Mouse (Mus musculus) NIH3T3 (cell line): ENCODE data around the gene Mrpl54.

Experiments used
- DNase-seq: peaks from one replicate; pipeline ENCODE4 v3.0.0-alpha.2; 2012; ENCODE audit warnings: low read depth

Gene Mrpl54

DNA sequence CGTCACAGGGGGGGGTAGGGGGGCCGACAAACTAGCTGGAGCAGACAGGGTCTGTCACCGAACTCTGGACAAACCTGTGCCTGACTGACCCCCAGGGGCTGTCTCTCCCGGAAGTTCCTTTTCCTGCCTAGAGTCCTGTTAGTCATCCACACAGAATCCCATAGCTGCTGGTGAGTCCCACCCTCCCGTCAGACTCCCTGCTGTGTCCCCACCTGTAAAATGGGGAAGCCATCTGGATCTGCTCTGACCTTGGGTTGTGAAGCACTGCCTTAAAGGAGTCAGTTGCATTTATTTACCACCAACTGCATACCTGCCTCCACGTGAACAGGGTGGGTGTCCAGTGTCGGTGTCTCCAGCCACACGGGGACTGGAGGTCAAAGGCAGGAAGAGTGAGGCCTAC lies 27.7 kb upstream of the Mrpl54 start:
- DNase-seq, result no peak

DNA sequence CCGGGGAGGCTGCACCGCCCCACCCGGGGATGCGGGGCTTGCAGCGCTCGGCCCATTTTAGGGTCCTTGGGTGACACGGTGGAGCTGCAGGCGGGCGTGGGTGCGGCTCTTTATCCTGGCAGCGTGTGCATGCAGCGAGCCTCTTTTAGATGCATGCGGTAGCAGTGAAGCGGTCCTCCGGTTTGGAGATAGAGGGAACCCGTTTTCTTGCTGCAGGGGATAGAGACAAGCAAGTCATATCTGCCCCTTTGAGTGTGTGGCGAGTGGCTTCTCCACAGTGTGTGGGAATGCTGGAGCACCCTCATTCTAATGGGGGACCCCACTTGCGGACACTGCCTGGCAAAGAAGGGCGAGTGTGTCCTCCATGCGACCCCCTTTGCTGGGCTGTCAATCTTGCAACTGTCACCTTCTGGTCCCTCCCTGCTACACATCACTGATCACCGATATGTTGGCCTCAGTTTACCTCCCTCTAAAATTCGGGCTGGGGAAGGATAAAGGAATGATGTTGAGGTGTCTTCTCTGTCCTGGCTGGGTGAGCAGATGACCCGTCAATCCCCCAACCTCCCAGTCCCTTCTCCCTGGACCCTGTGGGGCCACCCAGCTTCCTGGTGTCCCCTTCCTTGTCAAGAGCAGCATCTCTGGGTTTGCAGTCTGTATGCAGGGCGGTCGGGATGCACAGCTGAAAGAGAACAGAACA lies 26.7 kb upstream of the Mrpl54 start:
- DNase-seq, result no peak

DNA sequence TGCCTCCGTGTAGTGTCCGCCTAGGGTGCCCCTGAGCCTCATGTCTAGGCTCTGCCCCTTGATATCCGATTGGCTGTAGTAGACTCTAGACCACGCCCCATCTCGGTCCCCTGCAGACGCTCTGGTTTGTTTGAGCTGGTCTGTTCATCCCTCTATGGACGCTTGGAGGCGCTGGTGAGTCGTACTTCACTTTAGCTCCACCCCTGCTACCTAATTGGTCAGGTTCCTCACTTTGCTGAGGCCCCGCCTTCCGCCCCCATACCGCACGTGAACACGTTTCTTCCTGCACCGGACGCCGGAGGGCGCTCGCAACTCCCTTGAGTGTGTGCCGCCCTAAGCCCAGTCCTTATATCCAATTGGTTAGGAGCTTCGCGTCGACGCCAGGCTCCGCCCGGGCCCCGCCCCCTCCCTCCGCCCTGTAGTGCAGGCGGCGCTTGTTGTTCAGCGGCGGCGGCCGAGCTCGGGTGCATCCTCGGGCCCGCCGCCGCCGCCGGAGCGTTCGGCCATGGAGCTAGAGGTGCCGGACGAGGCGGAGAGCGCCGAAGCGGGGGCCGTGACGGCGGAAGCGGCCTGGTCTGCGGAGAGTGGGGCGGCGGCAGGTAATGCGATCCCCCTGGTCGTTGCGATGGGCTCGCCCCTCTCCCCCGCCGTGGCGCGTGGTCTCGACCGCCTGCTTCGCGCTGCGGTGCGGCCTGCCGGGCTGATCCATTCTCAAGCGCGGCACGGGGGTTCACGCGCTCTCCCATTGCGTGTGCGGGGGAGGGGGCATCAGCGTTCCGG lies 26.0 kb upstream of the Mrpl54 start, which contains the start of gene Pip5k1c:
Pip5k1c (plus strand) TSS at position 410 of the 780 bp plus-strand sequence.
- DNase-seq, result peak; percentile 100

DNA sequence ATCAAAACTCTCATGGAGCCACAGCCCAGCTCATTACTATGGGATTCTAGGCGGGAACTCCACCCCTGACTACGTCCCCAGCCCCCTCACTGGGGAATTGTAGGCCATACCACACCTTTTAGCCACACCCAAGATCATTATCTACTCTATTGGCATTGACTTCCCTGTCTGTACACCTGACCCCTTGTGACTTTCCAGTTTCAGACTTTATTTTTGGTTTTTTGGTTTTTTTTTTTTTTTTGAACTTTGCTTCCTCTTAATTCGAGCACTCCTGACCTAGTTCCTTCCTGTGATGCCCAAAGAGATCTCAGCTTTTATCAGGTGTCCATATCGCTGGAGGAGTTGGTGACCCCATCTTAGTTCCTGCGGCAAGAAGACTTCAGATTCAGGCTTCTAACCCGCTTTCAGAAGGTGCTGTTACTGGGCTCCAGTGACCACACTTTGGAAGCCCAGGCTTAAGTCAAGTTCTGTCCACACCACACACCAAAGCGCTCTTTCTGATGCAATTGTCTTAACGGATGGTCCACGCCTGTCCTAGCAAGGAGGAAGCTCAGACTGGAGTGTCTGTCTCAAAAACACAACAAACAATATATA lies 24.9 kb upstream of the Mrpl54 start, which contains the start of gene Tjp3:
Tjp3 (minus strand) TSS at position 71 of the 594 bp plus-strand sequence.
- DNase-seq, result no peak

DNA sequence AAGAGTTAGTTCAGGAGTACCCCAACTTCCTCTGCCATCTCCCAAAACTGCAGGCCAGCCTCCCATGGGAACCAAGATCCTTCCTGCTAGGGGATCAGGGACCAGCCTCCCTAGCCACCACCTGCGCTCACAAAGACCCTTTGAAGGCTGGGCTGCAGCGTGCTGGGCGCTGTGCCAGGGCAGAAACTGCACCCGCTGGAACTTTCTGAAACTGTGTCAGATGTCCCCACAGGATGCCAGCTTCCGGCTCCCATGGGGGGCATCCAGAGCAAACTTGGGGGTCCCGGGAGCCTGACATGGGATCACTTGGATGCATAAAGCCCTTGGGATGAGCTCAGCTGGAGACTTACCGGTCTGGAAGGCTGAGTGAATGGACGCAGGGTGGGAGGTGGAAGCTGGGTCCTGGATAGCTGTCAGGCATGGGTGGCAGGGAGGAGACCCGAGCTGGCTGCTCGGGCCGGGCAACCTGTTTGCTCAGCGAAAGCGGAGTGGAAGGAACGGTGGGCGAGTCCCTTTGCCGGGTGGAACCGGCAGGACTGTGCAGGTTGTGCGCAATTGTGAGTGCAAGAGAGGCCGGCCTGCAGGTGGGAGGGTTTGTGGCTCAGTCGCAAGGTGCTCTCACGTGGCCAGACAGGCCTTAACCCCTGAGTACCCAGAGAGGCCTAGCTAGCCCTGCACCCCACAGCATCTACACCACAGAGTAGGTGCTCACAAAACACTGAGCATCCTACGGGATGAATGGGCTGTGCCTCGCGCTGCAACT lies 24.1 kb upstream of the Mrpl54 start:
- DNase-seq, result no peak

DNA sequence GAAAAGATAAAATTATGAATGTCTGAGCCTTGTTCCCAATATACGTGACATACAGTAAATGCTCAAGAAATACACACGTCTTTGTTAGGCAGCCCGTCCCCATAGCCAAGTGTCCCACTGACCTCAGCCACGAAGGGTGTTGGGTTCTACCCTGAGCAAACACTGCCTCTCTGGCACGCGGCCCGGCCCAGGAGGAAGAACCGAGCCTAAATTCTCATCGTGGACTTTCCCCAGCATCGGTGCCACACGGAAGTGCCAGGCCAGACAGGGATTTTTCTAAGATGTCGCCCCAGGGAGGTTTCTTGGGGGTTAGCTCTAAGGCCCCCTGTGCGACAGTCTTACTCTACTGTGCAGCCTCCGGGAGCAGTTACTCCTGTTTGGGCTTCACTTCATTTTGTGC lies 23.1 kb upstream of the Mrpl54 start:
- no peak for DNase-seq

DNA sequence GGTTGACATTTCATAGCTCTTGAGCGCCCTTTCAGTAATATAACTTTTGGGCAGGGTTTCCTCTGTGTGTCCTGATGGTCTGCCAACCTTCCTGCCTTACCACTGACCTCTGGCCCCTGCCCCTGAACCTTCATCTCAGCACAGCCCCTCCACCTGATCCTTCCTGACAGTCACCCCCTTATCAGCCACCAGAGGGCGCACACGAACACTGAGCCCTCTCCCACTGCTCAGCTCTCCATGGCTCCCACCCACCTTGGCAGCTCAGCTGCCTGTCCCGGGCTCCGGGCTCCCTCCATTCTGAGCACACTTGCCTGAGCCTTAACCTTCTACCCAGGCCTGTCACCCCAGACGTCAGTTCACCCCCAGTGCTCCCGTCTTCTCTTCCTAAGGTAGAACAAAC lies 22.5 kb upstream of the Mrpl54 start:
- DNase-seq, result peak; percentile 86

DNA sequence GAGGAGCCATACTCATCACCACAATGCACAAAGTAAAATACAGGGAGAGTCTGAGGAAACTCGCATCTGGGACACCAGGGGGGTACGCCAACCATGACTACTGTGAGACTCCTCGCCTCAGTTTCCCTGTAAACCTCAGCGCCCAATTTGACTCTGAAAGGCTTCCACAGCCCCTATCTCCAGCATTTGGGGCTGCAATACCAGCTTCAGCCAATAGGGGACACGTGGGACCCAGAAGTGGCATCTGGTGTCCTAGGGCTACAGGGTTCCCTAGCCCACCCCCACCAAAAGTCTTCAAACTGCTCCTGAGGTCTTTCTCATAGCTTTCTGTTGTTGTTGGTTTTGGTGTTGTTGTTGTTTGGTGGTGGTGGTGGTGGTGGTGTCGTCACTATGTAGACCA lies 21.9 kb upstream of the Mrpl54 start:
- peak; percentile 51 for DNase-seq

DNA sequence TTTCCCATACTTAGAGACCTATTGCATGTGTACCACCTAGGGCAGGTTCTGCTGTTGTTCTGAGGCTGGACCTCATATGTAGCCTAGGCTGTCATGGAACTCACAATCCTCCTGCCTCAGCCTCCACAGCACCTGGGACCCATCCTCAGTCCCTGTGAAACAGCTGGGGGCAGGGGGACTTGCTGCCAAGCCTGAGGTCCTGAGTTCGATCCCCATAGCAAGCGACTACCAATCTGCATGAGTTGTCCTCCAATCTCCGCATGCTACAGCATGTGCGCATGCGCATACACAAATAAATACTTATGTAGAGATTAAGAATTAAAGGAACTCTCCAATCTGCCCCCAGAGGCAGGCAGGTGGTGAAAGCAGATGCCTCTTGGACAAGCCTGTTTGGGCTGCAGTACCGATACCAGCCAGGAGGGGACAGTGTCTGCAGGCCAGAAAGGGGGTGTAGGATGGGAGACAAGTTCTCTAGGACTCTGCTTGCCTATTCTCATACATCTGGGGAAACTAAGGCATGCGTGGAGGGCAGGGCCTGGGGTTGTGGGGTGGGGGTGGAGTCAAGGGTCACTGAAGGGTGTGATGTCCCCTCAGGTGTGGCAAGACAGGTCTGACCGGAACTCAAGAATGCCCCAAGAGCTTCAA lies 20.9 kb upstream of the Mrpl54 start:
- DNase-seq, result peak; percentile 72

DNA sequence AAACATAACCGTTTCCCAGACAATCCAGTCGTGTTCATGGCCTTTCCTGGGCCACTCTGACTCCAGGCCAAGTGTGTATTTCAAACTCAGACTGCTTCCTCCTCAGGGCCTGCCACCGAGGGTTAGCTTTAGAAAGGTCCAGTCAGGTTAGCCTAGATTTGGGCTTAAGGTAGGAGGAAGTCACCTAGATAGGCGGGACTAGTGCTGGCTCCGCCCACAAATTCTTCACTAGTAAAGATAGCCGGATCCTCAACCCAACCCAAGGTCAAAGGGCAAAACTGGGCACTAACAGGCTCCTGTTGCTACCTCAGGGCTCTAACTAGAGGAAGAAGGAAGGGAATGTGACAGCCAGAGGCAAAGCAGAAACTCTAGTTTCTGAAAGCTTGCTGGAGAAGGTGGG lies 19.9 kb upstream of the Mrpl54 start:
- no peak for DNase-seq

DNA sequence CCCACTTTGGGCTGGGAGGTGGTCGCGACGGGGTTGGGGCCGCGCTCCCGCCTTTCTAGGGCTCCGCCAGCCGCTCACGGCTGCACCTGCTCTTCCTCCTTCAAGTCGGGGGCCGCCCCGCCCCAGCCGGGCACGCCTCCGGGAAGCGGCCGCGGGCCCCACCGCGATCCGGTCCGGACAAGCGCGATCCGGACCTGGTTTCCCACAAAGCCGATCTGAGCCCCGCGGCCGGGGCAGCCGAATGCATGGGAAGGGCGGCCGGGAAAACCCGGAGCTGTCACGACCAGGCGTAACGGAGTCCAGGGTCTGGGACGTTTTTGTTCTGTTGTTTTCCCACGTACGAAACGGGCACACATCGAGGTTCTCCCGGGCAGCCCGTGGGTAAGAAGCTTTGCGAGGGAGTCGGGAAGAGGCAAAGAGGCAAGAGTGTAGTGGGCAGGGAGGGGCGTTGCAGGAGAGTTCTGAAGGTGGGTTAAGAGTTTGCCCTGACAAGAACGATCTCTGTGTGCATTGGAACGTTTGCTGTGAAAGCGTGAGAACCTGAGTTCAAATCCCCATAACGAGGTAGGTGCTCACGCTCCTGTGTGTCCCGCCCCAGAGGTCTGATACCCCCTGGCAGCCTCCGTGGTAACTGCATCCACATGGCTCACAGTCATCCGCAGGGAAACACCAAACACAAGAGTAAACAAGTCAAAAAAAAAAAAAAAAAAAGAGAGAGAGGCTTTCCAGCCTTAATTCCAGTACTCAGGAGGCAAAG lies 19.1 kb upstream of the Mrpl54 start:
- DNase-seq, result peak; percentile 82

DNA sequence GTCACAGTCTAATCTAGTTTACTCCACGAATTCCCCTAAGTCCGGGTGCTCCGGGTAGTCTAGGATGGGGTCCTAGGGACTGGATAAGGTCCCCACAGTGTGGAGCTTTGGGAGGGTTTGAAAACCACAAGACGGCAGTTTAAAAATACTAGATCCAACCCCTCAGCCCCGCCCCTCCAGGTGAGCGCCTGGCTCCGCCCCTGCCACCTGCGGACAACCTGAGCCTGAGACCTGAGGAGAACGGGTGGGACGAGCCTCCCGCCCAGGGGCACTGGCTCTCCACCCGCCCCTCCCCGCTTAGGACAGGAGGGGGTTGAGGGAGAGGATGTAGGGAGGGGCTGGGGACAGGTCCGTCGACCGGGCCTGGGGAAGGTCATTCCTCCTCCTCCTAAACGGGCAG lies 18.0 kb upstream of the Mrpl54 start:
- no peak for DNase-seq

DNA sequence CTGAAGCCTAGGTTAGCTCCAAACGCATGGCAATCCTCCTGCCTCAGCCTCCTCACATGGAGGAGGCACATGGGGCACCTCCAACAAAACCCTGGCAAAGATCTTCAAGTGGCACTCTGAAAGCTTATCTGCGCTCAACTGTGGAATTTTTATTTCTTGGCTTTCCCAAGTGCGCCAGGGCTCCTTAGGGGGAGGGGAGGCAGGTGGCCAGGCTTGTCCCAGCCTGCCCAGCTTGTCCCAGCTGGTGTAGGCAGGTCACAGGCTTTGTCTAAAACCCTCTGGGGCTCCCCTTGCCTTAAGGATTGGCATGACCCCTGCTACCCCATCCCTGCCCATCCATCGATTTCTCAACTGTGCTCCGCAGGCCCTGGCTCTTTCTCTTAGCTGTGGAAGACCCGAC lies 17.5 kb upstream of the Mrpl54 start:
- no peak for DNase-seq

DNA sequence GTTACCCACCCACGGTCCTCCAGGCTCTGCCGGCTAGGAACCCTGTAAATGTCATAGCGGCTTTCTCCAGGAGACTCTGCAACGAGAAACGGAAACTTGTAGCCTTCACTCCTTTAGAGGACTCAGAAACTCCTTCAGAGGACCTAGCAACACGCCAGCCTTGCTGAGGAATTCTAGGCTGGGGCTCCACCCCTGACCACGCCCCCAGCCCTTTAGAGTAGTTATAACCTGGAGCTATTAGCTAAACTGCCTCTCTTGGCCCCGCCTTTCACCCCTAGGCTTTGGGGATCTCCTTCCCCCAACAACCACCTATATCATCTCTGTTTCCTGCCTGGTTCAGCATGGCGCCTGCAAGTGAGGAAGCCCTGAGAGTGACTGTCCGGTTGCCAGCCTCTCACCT lies 12.8 kb upstream of the Mrpl54 start:
- peak; percentile 44 for DNase-seq

DNA sequence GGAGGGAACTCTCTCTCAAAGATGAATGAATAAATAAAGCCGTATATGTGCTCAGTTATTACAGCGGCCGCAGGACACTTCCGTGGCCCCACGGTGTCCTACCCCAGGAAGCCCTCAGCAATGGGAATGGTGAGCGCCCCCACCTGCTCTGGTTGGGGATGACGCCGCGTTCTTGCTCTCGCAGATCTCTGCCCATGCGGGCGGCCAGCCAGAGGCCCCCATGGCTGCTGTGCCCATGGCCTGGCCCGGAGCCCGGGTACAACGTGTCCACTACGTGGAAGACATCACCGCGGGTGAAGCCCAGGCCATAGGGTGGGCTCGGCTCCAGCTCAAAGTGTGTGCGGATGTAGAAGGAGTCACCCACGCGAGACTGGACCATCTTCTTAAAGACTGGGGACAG lies 10.9 kb upstream of the Mrpl54 start:
- DNase-seq, result no peak

DNA sequence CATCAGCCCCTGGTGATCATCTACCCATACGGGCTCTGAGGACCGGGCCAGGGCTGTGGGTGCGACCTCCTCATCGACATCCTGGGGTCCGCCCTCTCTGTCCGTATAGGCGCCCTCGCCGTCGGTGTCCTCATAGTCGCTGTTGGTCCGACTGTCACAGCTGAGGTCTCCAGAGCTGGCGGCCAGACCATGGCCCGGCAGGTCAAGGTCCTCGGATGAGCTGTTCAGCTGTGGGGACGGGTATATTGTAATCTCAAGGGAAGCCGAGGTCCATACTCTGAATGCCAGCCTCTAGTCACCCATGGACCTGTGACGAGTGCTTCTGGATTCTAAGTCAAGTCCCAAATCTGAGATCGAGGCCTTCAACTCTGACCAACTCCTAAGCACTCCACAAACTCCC lies 7.1 kb upstream of the Mrpl54 start:
- no peak for DNase-seq

DNA sequence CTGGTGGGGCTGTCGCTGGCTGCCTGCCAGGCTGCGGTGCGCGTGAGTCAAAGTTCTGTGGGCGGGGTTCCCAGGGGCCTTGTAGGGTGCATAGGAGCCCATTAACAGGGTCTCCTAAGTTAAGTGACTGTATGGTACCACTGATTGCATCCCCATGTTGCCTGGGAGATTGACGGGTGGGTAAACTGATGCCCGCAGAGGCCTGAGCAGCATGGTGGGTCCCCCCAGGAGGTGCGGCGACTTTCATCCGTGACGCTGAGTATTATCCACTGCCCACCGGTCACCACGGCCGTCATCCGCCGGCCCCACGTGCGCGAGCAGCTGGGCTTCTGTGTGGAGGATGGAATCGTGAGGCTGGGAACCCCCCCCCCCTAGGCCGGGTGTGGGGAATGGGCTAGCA lies 5.6 kb upstream of the Mrpl54 start:
- DNase-seq, result no peak

DNA sequence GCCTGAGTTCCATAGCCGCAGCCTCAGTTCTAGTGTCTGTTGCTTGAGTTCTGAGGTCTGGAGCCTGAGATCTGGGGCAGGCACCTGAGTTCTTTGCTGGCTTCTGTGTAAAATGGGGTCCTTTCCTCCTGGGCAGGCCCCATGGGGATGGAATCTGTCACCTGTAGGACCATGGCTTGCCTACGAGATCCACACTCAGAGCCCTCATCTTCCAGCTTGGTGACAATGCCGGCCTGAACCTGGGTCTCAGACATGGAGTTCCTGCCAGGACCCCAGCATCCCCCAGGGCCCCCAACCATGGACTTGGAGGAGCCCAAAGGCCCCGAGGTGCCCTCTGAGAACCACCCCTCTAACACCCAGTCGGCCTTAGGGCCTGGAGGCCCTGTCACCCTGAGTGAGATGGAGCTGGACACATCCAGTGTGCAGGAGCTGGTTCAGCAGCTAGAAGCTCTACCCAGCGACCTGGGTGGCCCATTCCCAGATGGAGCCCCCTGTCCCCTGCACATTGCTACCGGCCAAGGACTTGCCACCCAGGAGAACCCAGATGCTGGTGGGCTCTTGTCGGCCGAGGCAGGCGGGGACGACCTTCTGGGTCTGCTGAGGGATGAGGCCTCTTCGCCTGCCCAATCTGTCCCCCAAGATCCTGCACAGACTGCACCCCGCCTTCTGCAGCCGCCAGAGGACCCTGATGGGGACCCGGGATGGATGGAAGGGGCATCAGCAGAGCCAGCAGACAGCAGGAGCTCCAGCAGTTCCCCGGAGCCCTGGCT lies 2.1 kb upstream of the Mrpl54 start:
- no peak for DNase-seq

DNA sequence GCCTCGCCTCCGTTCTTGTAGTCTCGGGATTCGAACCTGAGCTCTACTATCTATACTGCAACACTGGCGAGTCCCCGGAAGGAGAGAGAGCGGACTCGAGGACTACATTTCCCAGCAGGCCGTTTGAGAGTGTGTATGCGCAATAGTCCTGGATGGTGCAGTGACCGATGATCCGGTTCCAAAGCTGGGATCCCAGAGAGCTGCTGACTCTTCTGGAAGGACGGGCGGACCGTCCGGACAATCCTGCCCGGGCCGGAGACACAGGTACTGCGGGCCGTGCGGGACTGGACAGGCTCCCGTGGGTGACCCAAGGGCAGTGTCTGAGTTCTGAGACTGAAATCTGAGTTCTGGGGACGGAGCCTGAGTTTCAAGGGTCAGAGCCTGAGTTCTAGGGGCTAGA lies 1.3 kb upstream of the Mrpl54 start:
- DNase-seq, result peak; percentile 95

DNA sequence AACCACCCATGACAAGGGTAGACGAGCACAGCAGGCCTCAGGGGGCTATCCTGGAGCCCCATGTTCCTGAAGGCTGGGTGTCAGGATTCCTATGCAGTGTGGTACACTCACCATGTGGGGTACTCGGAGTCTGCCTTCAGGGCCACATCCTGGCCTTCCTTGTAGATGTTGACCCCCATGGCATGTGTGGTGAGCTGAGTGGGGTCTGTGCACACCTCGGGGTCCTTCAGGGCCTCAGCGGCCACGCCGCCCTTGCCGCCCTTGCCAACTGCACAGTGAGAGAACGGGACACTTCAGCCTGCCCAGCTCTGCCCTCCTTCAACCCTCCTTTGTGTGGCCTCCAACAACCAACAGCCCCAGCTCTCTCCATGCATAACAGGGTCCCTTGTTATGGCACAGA lies 1.2 kb downstream of the Mrpl54 start:
- no peak for DNase-seq
